ENCODE assay signal across 8 mouse cellular contexts in the genomic region with DNA sequence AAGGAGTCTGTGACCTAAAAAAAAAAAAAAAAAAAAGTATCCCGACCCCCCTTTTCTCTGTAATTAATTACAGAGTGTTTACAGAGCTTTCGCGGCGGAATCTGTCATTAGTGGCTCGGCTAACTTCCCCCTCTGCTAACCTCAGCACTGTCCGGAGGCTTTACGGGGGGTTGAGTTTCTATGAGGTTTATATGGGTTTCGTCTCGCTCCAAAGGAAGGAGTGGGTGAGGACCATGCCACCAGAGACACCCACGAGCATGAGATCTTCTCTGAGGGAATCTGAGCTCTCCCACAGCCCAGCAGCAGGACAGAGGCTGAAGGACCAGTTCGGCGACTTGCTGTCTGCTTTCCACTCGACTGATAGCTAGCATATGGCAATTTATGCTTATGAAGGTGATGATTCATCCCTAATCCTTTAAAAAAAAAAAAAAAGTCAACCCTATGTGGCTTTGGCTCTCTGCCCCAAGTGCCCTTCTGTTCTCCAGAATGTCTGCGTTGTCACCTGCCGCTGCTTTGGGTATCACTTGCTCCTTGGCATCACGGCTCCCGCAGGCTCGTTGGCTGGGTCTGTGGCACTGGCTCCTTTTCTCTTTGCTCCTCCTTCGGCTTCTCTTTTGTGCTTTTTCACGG. TPM values are rescaled to one million over a fixed set of nuclear protein-coding genes. Genes with fewer than 3 reads are reported as not detected.
DNase-seq lines count a peak whose midpoint lies in the region; ATAC-seq and TF ChIP-seq lines count a peak whose summit lies in the region.

No protein-coding gene starts in this region.

- no peaks in the 10 kb centered on the region; the same call in 1 of the 2 replicates for H3K27me3 ChIP-seq in heart, embryonic 16.5 days (ENCODE audit: control insufficient read depth, insufficient read depth, low read length)
- H3K27me3 ChIP-seq in lung, embryonic 14.5 days (ENCODE audit: insufficient read depth, low read length), result no peaks in the 10 kb centered on the region; the same call in 1 of the 2 replicates
- H3K27me3 ChIP-seq in splenic B cell, adult 2 months (ENCODE audit: control insufficient read depth, insufficient read depth, low read length, poor library complexity, severe bottlenecking), result no peaks in the 10 kb centered on the region

- TF ChIP-seq CTCF in lung, embryonic 14.5 days (IDR thresholded peaks at IDR 0.05; ENCODE audit: low read depth), result no peak

- 25% methylated on average over 20 of the region's 20 CpGs for WGBS in heart, embryonic 16.5 days
- WGBS in lung, embryonic 14.5 days, result 4% methylated on average over 20 of the region's 20 CpGs

- no peak overlapping the region for H3K27ac ChIP-seq in heart, embryonic 16.5 days (ENCODE audit: low read length)
- no peak overlapping the region for H3K27ac ChIP-seq in lung, embryonic 14.5 days (ENCODE audit: low read depth)

- 0 out of 2 replicates have a peak, but pooled peaks cover 3% of the 10 kb centered on the region for H3K4me1 ChIP-seq in heart, embryonic 16.5 days (ENCODE audit: control insufficient read depth, insufficient read depth, low read length)
- H3K4me1 ChIP-seq in lung, embryonic 14.5 days (ENCODE audit: insufficient read depth), result 0 out of 2 replicates have a peak, but pooled peaks cover 3% of the 10 kb centered on the region

- peaks cover 7% of the 10 kb centered on the region; the same call in 1 of the 2 replicates for H3K9me3 ChIP-seq in heart, embryonic 16.5 days (replicated peaks; ENCODE audit: control insufficient read depth, low read length)
- no peaks in the 10 kb centered on the region for H3K9me3 ChIP-seq in lung, embryonic 14.5 days (ENCODE audit: low read depth, low read length)

- H3K4me2 ChIP-seq in heart, embryonic 16.5 days (ENCODE audit: low read depth, low read length), result peak overlapping the region; percentile 51
- H3K4me2 ChIP-seq in lung, embryonic 14.5 days, result peak overlapping the region; percentile 54

- H3K4me3 ChIP-seq in heart, embryonic 16.5 days (ENCODE audit: low read length), result peak overlapping the region; percentile 19
- H3K4me3 ChIP-seq in lung, embryonic 14.5 days (ENCODE audit: low read depth, low read length), result peak overlapping the region; percentile 6; the same call in 1 of the 2 replicates

- no peaks in the 10 kb centered on the region for H3K36me3 ChIP-seq in heart, embryonic 16.5 days (ENCODE audit: control insufficient read depth, insufficient read depth)
- no peaks in the 10 kb centered on the region for H3K36me3 ChIP-seq in lung, embryonic 14.5 days (ENCODE audit: insufficient read depth)
- H3K36me3 ChIP-seq in splenic B cell, adult 2 months (ENCODE audit: control insufficient read depth, insufficient read depth, low read length, poor library complexity, severe bottlenecking), result no peaks in the 10 kb centered on the region

- ATAC-seq in heart, embryonic 16.5 days (replicated peaks; ENCODE audit: extremely low read depth, insufficient read depth, low FRiP score), result no peak
- ATAC-seq in hematopoietic stem cell, adult 5-6 weeks (replicated peaks in 1 of 2; ENCODE audit: insufficient read depth in 1 of 2, low FRiP score in 2 of 2, low TSS enrichment in 1 of 2, low read depth in 1 of 2, poor library complexity in 2 of 2, severe bottlenecking in 2 of 2), result peak; percentile 37 to 42; a peak in 2 of 4 replicates
- no peak for ATAC-seq in lung, embryonic 14.5 days (ENCODE audit: insufficient read depth)

- DNase-seq in heart, postnatal 25 days (ENCODE audit: low spot score), result no peak
- DNase-seq in 416B (ENCODE audit: low read depth), result peak; percentile 79
- DNase-seq in cerebellum, adult 11-12 months, result peak; percentile 91
- peak; percentile 31 for DNase-seq in lung, embryonic 14.5 days
- DNase-seq in splenic B cell, adult 2 months (ENCODE audit: low read depth, low spot score), result peak; percentile 48
- DNase-seq in gastrocnemius, postnatal 10 days, result no peak

- H3K9ac ChIP-seq in heart, embryonic 16.5 days (ENCODE audit: low read length), result 0 out of 2 replicates have a peak overlapping the region, but pooled peaks have one; percentile 11
- H3K9ac ChIP-seq in lung, embryonic 14.5 days, result 0 out of 2 replicates have a peak overlapping the region, but pooled peaks have one; percentile 13

- intact Hi-C loops in heart, postnatal 25 days (cut with DNase I), result no loop called here

RNA-seq across cellular contexts. Expression of a gene that starts 55.8 kb away (rescaled TPM):
- polyA plus RNA-seq in heart, embryonic 16.5 days (2015; fragmentation: Nextera tagmentation; extraction: Ambion mirVana), result 21.6 and 22.1 TPM in 2 replicates
- total RNA-seq in heart, postnatal 25 days (2021), result 10 to 100 TPM; 32.5 to 33.2 TPM
- 52.8 and 57.8 TPM in 2 replicates for total RNA-seq in hematopoietic stem cell, adult 5-6 weeks (2017)
- polyA plus RNA-seq in lung, embryonic 14.5 days (2014; fragmentation: Nextera tagmentation; extraction: Ambion mirVana), result 17.6 and 18.4 TPM in 2 replicates
- 10 to 100 TPM; 51.7 to 61.3 TPM for total RNA-seq in gastrocnemius, postnatal 10 days (2021)

Comparison
In these comparisons a context has a peak if more than half of its experiments do, and no peak if none do; other contexts are left out.
1. ATAC-seq: peak in hematopoietic stem cell, adult 5-6 weeks (2 of 2); none in heart, embryonic 16.5 days (single experiment) and lung, embryonic 14.5 days (single experiment).
2. DNase-seq: peak in 416B (single experiment), cerebellum, adult 11-12 months (single experiment), lung, embryonic 14.5 days (single experiment) and splenic B cell, adult 2 months (single experiment); none in heart, postnatal 25 days (single experiment) and gastrocnemius, postnatal 10 days (single experiment).